Comparison of ENCODE assay signal across 22 mouse cellular contexts in the genomic region with DNA sequence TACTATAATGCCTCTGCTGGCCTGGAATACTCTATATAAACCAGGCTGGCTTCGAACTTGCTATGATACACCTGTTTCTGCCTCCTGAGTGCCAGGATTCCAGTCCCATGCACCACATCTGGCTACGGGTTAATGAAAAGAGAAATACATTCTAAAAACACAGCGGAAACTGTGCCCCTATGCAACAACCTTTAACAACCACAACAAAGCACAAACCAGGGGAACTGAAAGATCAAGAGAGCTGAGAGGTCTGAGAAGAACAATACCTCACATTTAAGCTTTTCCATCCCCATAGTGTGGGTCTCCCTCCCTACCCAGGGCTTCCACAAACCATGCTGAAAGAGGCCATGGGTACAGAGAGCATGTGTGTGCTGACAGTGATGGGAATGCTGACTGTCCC.
DNase-seq lines count a peak whose midpoint lies in the region; ATAC-seq lines count a peak whose summit lies in the region.
"Had no signal": no experiment of that assay in that cellular context is flagged by ENCODE, and none has a peak within 500 bp of the region (broad histone marks: within the 10 kb centered on the region; RNA-seq: fewer than 3 reads in every experiment).

No protein-coding gene starts in this region.

- no peak overlapping the region for H3K4me2 ChIP-seq in midbrain, embryonic 11.5 days
- no peak overlapping the region for H3K4me2 ChIP-seq in midbrain, embryonic 13.5 days (replicated peaks)
- no peak overlapping the region for H3K4me2 ChIP-seq in kidney, embryonic 16.5 days (replicated peaks; ENCODE audit: low read depth, low read length)
- H3K4me2 ChIP-seq: embryonic facial prominence, embryonic 12.5 days; forebrain, embryonic 15.5 days; hindbrain, embryonic 12.5 days had no signal

- DNase-seq in midbrain, embryonic 11.5 days (ENCODE audit: low spot score, missing footprints), result peak; percentile 61
- DNase-seq in CD4-positive, CD25-positive, alpha-beta regulatory T cell, adult 2 months (ENCODE audit: low read depth, low spot score), result peak; percentile 15
- peak; percentile 14 for DNase-seq in T-cell, adult 2 months (ENCODE audit: low spot score)
- peak; percentile 12 for DNase-seq in thymus, postnatal 14 days
- no peak for DNase-seq in urinary bladder, adult 18-20 months (ENCODE audit: low spot score in 2 of 2)
- DNase-seq in adrenal gland, adult 18-20 months (ENCODE audit: low spot score in 2 of 2), result no peak
- DNase-seq: adrenal gland, postnatal 14 days; cerebellum, adult 11-12 months; cerebellum, adult 9-10 months; cerebellum, postnatal 25 days; gastrocnemius, postnatal 10 days; heart, adult 18-20 months; heart, postnatal 10 days; heart, postnatal 4 days had no signal

- 87% methylated on average over 3 of the region's 3 CpGs for WGBS in midbrain, embryonic 11.5 days
- WGBS in midbrain, embryonic 13.5 days, result 90% methylated on average over 3 of the region's 3 CpGs
- 92% methylated on average over 3 of the region's 3 CpGs for WGBS in kidney, embryonic 16.5 days

- H3K27ac ChIP-seq in midbrain, embryonic 11.5 days (ENCODE audit: low read depth, low read length), result no peak overlapping the region
- no peak overlapping the region for H3K27ac ChIP-seq in midbrain, embryonic 13.5 days
- no peak overlapping the region for H3K27ac ChIP-seq in kidney, embryonic 16.5 days (ENCODE audit: low read length)
- H3K27ac ChIP-seq: embryonic facial prominence, embryonic 12.5 days; forebrain, embryonic 15.5 days; heart, embryonic 10.5 days; hindbrain, embryonic 12.5 days had no signal

- no peaks in the 10 kb centered on the region for H3K27me3 ChIP-seq in midbrain, embryonic 11.5 days (ENCODE audit: control insufficient read depth, insufficient read depth, low read length)
- H3K27me3 ChIP-seq in midbrain, embryonic 13.5 days, result no peaks in the 10 kb centered on the region
- no peaks in the 10 kb centered on the region for H3K27me3 ChIP-seq in kidney, embryonic 16.5 days (ENCODE audit: insufficient read depth, low read length)
- H3K27me3 ChIP-seq: embryonic facial prominence, embryonic 12.5 days; forebrain, embryonic 15.5 days; hindbrain, embryonic 12.5 days had no signal

- H3K9me3 ChIP-seq in midbrain, embryonic 11.5 days (ENCODE audit: control insufficient read depth, low read length), result no peaks in the 10 kb centered on the region
- H3K9me3 ChIP-seq in midbrain, embryonic 13.5 days, result no peaks in the 10 kb centered on the region
- no peaks in the 10 kb centered on the region for H3K9me3 ChIP-seq in kidney, embryonic 16.5 days (ENCODE audit: low read length)
- H3K9me3 ChIP-seq: embryonic facial prominence, embryonic 12.5 days; forebrain, embryonic 15.5 days; heart, embryonic 10.5 days; hindbrain, embryonic 12.5 days had no signal

- no peak for ATAC-seq in midbrain, embryonic 11.5 days (ENCODE audit: low FRiP score)
- no peak for ATAC-seq in midbrain, embryonic 13.5 days
- ATAC-seq in kidney, embryonic 16.5 days (ENCODE audit: low FRiP score, low TSS enrichment), result no peak
- ATAC-seq: forebrain, embryonic 15.5 days; hindbrain, embryonic 16.5 days; Patski had no signal

- no peaks in the 10 kb centered on the region for H3K4me1 ChIP-seq in midbrain, embryonic 11.5 days (ENCODE audit: control insufficient read depth, insufficient read depth, low read length)
- H3K4me1 ChIP-seq in midbrain, embryonic 13.5 days (replicated peaks), result no peaks in the 10 kb centered on the region
- no peaks in the 10 kb centered on the region for H3K4me1 ChIP-seq in kidney, embryonic 16.5 days (ENCODE audit: insufficient read depth, low read length)
- H3K4me1 ChIP-seq: embryonic facial prominence, embryonic 12.5 days; forebrain, embryonic 15.5 days; heart, embryonic 10.5 days; hindbrain, embryonic 12.5 days had no signal

- no peaks in the 10 kb centered on the region for H3K36me3 ChIP-seq in midbrain, embryonic 11.5 days (ENCODE audit: control insufficient read depth, insufficient read depth, low read length)
- H3K36me3 ChIP-seq in midbrain, embryonic 13.5 days, result no peaks in the 10 kb centered on the region
- H3K36me3 ChIP-seq in kidney, embryonic 16.5 days (ENCODE audit: insufficient read depth, low read length), result no peaks in the 10 kb centered on the region
- H3K36me3 ChIP-seq: embryonic facial prominence, embryonic 12.5 days; forebrain, embryonic 15.5 days; heart, embryonic 10.5 days; hindbrain, embryonic 12.5 days had no signal

- H3K4me3 ChIP-seq in midbrain, embryonic 11.5 days (ENCODE audit: low read depth, low read length), result no peak overlapping the region
- H3K4me3 ChIP-seq in midbrain, embryonic 13.5 days (replicated peaks), result no peak overlapping the region
- H3K4me3 ChIP-seq in kidney, embryonic 16.5 days (ENCODE audit: low read length), result no peak overlapping the region
- H3K4me3 ChIP-seq: embryonic facial prominence, embryonic 12.5 days; forebrain, embryonic 15.5 days; heart, embryonic 10.5 days; hindbrain, embryonic 12.5 days had no signal

- H3K9ac ChIP-seq in midbrain, embryonic 11.5 days (ENCODE audit: low read length), result no peak overlapping the region
- no peak overlapping the region for H3K9ac ChIP-seq in midbrain, embryonic 13.5 days (replicated peaks)
- no peak overlapping the region for H3K9ac ChIP-seq in kidney, embryonic 16.5 days (replicated peaks; ENCODE audit: low read length)
- H3K9ac ChIP-seq: embryonic facial prominence, embryonic 12.5 days; forebrain, embryonic 15.5 days; hindbrain, embryonic 12.5 days had no signal

Comparison
In these comparisons a context has a peak if more than half of its experiments do, and no peak if none do; other contexts are left out.
1. DNase-seq: peak in midbrain, embryonic 11.5 days (single experiment), CD4-positive, CD25-positive, alpha-beta regulatory T cell, adult 2 months (single experiment), T-cell, adult 2 months (single experiment) and thymus, postnatal 14 days (single experiment); none in urinary bladder, adult 18-20 months (0 of 2) and adrenal gland, adult 18-20 months (0 of 2).